Mouse (Mus musculus) layer of hippocampus, adult 11-12 months (tissue): ENCODE data around the gene Hspg2.
A peak's percentile ranks its signal among the peaks of the same experiment; 100 is the strongest.
"Not testable (repeated sequence)": the region's sequence is repeated elsewhere in the genome, so short reads cannot be mapped to it uniquely, and the experiment has no call there.

Experiments
- DNase-seq: peaks from one replicate; pipeline ENCODE4 v3.0.0; 2022; ENCODE audit warnings: low spot score

The Hspg2 gene

DNA sequence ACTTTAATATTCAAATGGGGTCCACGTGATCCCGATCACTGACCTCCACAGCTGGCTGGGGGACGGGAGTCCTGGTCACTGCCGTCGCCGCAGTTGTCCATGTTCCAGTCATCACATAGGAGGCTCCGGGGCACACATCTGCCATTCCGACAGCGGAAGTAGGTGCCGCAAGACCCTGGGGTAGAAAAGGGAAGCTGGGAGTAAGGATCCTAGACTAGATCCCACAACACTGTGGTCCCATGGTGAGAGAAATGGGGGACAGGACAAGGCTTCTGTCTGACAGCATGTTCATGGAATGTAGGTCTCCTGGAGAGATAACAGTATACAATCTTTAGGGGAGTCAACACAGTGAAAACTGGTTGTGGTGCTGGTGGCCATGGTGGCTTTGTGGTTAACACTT is 105.9 kb downstream of the Hspg2 start, which contains the start of gene Ldlrad2:
Gene Ldlrad2 (minus strand): TSS at position 101 of the 400 bp plus-strand sequence.
- no peak for DNase-seq

DNA sequence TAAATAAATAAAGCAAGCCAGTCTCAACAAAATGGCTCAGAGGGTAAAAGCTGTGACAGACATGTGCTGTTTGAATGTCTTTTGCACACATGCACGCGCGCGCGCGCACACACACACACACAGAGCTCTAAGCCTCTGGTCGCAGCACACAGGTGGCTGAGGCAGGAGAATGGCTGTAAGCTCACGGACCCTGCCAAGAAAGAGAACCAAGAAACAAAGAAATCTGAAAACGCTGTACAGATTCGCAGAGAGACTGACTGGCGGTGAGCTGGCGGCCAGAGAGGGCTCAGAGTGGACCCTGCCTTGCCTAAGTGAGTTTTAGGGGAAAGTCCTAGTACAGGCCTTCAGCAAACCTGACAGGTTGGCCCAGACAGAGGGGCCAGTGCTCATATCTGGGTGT is 108.9 kb downstream of the Hspg2 start:
- DNase-seq, result no peak

GRCm38 (mm10) chr4:137578181-137578845 is 109.7 kb downstream of the Hspg2 start:
- DNase-seq, result peak; percentile 32

- no peak for DNase-seq
Observed at GRCm38 (mm10) chr4:137579789-137580188, 111.2 kb downstream of the Hspg2 start.

DNA sequence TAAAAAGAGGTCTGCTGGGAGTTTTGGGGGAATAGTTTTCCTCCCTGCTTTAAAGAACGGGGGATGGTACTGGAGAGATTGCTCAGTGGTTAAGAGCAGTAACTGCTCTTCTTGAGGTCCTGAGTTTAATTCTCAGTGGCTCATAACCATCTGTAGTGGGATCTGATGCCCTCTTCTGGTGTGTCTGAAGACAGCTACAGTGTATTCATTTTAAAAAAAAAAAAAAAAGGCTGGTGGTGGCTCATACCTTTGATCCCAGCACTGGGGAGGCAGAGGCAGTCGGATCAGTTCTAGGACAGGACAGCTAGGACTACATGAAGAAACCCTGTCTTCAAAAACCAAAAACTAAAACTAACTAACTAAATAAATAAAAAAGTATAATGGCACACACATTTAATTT is 111.7 kb downstream of the Hspg2 start:
- DNase-seq, result no peak

GRCm38 (mm10) chr4:137581815-137582214 is 113.2 kb downstream of the Hspg2 start:
- DNase-seq, result no peak

GRCm38 (mm10) chr4:137589095-137589494 is 120.5 kb downstream of the Hspg2 start:
- not testable (repeated sequence) for DNase-seq

- no peak for DNase-seq
Observed at GRCm38 (mm10) chr4:137589586-137589985, 121.0 kb downstream of the Hspg2 start.

- DNase-seq, result no peak
Observed at GRCm38 (mm10) chr4:137590961-137591360, 122.4 kb downstream of the Hspg2 start.

- peak; percentile 99 for DNase-seq
Observed at GRCm38 (mm10) chr4:137593601-137594495, 125.3 kb downstream of the Hspg2 start, which contains the start of gene Usp48. Gene Usp48, plus strand, starts transcription at chr4:137593755.

- DNase-seq, result peak; percentile 48
Observed at GRCm38 (mm10) chr4:137594496-137595270, 126.1 kb downstream of the Hspg2 start.

GRCm38 (mm10) chr4:137597098-137597630 is 128.6 kb downstream of the Hspg2 start:
- DNase-seq, result no peak

DNA sequence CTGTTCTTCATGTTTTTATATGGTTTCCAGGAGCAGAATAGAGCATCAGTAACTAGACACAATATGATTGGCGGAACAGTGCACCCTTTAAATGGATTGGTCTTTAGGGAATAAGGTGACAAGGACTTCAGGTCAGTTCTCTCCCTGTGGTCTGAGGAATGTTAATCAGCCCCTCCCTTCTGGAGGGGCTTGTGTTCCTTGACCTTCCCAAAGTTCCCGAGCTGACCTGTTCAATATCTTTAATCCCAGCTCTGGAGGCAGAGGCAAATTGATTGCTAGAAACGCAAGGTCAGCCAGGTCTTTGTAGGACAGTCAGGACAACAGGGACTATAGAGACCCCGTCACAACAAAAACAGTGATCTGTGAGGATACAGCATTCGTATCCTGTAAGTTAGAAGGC is 130.0 kb downstream of the Hspg2 start:
- DNase-seq, result no peak

DNA sequence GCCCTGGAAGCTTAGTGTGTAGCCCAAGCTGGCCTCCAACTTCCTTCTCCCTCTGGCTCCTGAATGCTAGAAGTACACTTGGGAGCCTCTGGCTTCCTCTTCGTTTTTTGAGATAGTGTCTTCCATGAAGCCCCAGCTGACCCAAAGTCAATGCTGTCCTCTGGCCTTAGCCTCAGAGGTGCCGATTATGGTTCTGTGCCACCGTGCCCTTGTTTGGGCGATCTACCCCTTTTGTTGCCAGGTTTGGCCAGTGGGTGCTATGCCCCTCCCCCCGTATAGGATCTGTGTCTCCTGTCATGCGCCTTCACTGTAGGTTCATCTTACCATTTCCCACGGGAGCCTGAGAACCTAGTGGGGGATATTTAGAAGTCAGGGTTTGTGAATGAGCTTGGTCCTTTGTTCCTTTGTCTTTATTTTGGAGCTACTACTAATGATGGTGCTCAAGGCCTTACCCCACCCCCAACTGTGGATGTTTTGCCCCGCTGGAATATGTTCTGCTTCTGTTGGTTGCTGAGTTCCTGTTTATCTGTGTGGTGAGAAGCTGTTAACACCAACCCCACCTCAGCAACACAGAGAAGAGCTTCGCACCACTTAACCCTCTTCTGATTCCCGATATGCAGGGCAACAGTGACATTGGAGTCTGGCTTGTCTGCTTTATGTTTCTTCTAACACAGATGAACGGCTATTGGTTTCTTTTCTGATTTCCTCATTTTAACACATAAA is 135.0 kb downstream of the Hspg2 start:
- no peak for DNase-seq

GRCm38 (mm10) chr4:137607023-137607422 is 138.5 kb downstream of the Hspg2 start:
- no peak for DNase-seq

DNA sequence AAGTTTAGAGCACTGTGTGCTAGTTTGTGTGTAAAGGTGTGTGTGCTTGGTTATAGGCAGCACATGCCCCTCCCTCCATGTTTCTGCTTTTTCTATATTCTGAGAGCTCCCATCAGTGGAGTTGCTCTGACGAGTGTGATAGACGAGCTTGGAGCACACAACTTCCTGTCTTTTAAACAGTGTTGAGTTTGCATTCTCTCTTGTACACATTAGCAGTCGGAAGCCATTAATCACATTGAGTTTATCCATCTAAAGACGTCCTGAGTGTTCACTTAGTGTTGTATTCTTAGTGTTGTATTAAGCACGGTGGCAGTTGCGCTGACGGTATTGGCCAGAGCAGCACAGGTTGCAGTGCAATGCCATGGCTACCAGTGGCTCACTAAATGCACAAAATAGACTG is 140.7 kb downstream of the Hspg2 start:
- DNase-seq, result no peak

- DNase-seq, result no peak
Observed at GRCm38 (mm10) chr4:137609702-137610101, 141.1 kb downstream of the Hspg2 start.

- DNase-seq, result no peak
Observed at GRCm38 (mm10) chr4:137610256-137610655, 141.7 kb downstream of the Hspg2 start.
